Mouse (Mus musculus) erythroid progenitor cell, adult 5-6 weeks (primary cell): Measurements from ENCODE around the gene Fam205a4. TPM values are rescaled to one million over a fixed set of nuclear protein-coding genes. Genes with fewer than 3 reads are reported as not detected.
"Not testable (repeated sequence)": the region's sequence is repeated elsewhere in the genome, so short reads cannot be mapped to it uniquely, and the experiment has no call there.

ENCODE experiments used
- ATAC-seq: replicated peaks from 2 replicates; pipeline ENCODE4 v1.8.0; 2016; ENCODE audit warnings: moderate number of reproducible peaks, mild to moderate bottlenecking, moderate TSS enrichment, inconsistent platforms; ENCODE audit not compliant: poor library complexity, low FRiP score, severe bottlenecking
- total RNA-seq, 2 experiments: library from RNA; stranded (forward) in 1 of 2; stranded (reverse) in 1 of 2; fragments of 150-400 nt in 1 of 2; fragments of 186-747, 209-891 nt in 1 of 2; gene quantifications; 2 replicates each; pipeline versions ENCODE4 v1.2.3 to v1.2.4; 2015 to 2017; ENCODE audit warnings: low replicate concordance in 2 of 2

Gene Fam205a4
- total RNA-seq (2015; ENCODE audit: low replicate concordance) (0.72 TPM in 1 of 2 replicates, not detected in the other), total RNA-seq (2017; ENCODE audit: low replicate concordance) (not detected in 2 replicates)

DNA sequence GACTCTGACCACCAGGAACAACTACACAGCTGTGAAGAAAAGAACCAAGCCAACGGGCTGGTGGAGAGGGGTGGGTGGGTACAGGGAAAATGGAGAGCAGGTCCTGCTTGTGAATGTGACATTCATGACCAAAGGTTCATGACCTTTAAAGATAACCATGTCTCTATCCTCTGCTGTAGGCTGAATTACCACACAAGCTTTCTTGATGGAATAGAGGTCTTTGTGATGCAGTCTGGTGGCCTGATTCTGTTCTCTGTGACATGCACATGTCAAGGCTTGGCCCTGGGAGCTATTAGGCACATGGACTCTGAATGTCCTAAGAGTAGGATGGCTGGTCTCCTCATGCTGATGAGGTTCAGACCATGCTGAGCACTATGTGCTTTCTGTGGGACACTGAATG is at the start of gene Fam205a4:
Fam205a4 (plus strand) TSS at position 301 of the 400 bp plus-strand sequence.
- ATAC-seq, result not testable (repeated sequence)

DNA sequence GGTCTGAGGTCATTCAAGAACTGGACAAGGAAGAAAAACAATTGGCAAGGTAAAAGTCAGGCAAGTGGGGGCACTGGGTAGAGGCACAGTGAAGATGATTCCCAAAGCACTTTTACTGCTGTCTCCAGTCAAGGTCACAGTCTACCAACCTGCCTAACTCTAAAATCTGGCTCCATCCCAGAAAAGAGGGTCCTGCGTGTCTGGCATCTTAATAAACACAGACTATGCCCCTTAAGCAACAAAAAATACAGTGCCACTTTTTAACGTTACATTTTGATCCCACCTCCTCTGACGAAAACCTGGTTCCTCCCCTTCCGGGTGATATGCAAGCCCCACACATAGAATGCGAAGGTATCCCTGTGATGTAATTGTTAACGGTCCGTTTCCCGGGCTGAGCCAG is 24.6 kb upstream of the Fam205a4 start, which contains the start of gene Gm20878:
Gm20878 (plus strand) TSS at position 301 of the 400 bp plus-strand sequence.
- ATAC-seq, result not testable (repeated sequence)

Other genes with a start within 250 kb of the Fam205a4 start
- gene Dctn3, start 242.9 kb upstream of the Fam205a4 start, total RNA-seq (2015; ENCODE audit: low replicate concordance), result 16.8 and 51.2 TPM in 2 replicates
- 18.4 and 33.0 TPM in 2 replicates for gene Dctn3, start 242.9 kb upstream of the Fam205a4 start, total RNA-seq (2017; ENCODE audit: low replicate concordance)
- gene Arid3c, start 234.9 kb upstream of the Fam205a4 start, total RNA-seq (2015; ENCODE audit: low replicate concordance), result not detected in 2 replicates
- gene Arid3c, start 234.9 kb upstream of the Fam205a4 start, total RNA-seq (2017; ENCODE audit: low replicate concordance), result not detected in 2 replicates
- gene Galt, start 210.8 kb upstream of the Fam205a4 start, total RNA-seq (2015; ENCODE audit: low replicate concordance), result 18.9 TPM in 1 of 2 replicates, not detected in the other
- 1.3 and 3.9 TPM in 2 replicates for gene Galt, start 210.8 kb upstream of the Fam205a4 start, total RNA-seq (2017; ENCODE audit: low replicate concordance)
- 3.8 and 14.4 TPM in 2 replicates for gene Sigmar1, start 209.9 kb upstream of the Fam205a4 start, total RNA-seq (2015; ENCODE audit: low replicate concordance)
- gene Sigmar1, start 209.9 kb upstream of the Fam205a4 start, total RNA-seq (2017; ENCODE audit: low replicate concordance), result 4.2 and 7.3 TPM in 2 replicates
- 10.8 TPM in 1 of 2 replicates, not detected in the other for gene Ccl27a, start 191.8 kb upstream of the Fam205a4 start, total RNA-seq (2015; ENCODE audit: low replicate concordance)
- gene Ccl27a, start 191.8 kb upstream of the Fam205a4 start, total RNA-seq (2017; ENCODE audit: low replicate concordance), result 8.7 TPM in 1 of 2 replicates, not detected in the other
- gene Gm21541, start 62.4 kb upstream of the Fam205a4 start, total RNA-seq (2015; ENCODE audit: low replicate concordance), result not detected in 2 replicates
- not detected in 2 replicates for gene Gm21541, start 62.4 kb upstream of the Fam205a4 start, total RNA-seq (2017; ENCODE audit: low replicate concordance)
- not detected in 2 replicates for gene Gm20878, start 24.5 kb upstream of the Fam205a4 start, total RNA-seq (2015; ENCODE audit: low replicate concordance)
- 0.77 TPM in 1 of 2 replicates, not detected in the other for gene Gm20878, start 24.5 kb upstream of the Fam205a4 start, total RNA-seq (2017; ENCODE audit: low replicate concordance)
- gene Gm21093, start 68.7 kb downstream of the Fam205a4 start, total RNA-seq (2015; ENCODE audit: low replicate concordance), result not detected in 2 replicates
- not detected in 2 replicates for gene Gm21093, start 68.7 kb downstream of the Fam205a4 start, total RNA-seq (2017; ENCODE audit: low replicate concordance)
- not detected in 2 replicates for gene Gm3893, start 125.1 kb downstream of the Fam205a4 start, total RNA-seq (2015; ENCODE audit: low replicate concordance)
- gene Gm3893, start 125.1 kb downstream of the Fam205a4 start, total RNA-seq (2017; ENCODE audit: low replicate concordance), result not detected in 2 replicates
- gene Gm13304, start 148.8 kb downstream of the Fam205a4 start, total RNA-seq (2015; ENCODE audit: low replicate concordance), result not detected in 2 replicates
- gene Gm13304, start 148.8 kb downstream of the Fam205a4 start, total RNA-seq (2017; ENCODE audit: low replicate concordance), result not detected in 2 replicates
- gene Gm13306, start 187.4 kb downstream of the Fam205a4 start, total RNA-seq (2015; ENCODE audit: low replicate concordance), result not detected in 2 replicates
- gene Gm13306, start 187.4 kb downstream of the Fam205a4 start, total RNA-seq (2017; ENCODE audit: low replicate concordance), result not detected in 2 replicates
- not detected in 2 replicates for gene Gm13305, start 202.5 kb downstream of the Fam205a4 start, total RNA-seq (2015; ENCODE audit: low replicate concordance)
- not detected in 2 replicates for gene Gm13305, start 202.5 kb downstream of the Fam205a4 start, total RNA-seq (2017; ENCODE audit: low replicate concordance)